Mouse (Mus musculus) heart, embryonic 11.5 days (tissue): ENCODE measurements around the gene Olfr1000. TPM values are rescaled to one million over a fixed set of nuclear protein-coding genes. Genes with fewer than 3 reads are reported as not detected.
"Not testable (repeated sequence)": the region's sequence is repeated elsewhere in the genome, so short reads cannot be mapped to it uniquely, and the experiment has no call there.

ENCODE experiments used
- ATAC-seq: fragments of 200-750 bp; cut with Nextera tagmentation; replicated peaks from 2 replicates; pipeline ENCODE4 v1.8.0; 2017; ENCODE audit warnings: moderate library complexity; ENCODE audit not compliant: insufficient number of reproducible peaks, low FRiP score, low TSS enrichment
- H3K27ac ChIP-seq: fragments of 300-500 bp; sonication (generic); 2 replicates; pipeline ENCODE4 v1.5.1; 2014; ENCODE audit warnings: mild to moderate bottlenecking, low read depth, low read length
- H3K27me3 ChIP-seq: fragments of 300-500 bp; sonication (generic); 2 replicates; pipeline ENCODE4 v1.6.1; 2014; ENCODE audit warnings: mild to moderate bottlenecking, low read length, mixed read lengths; ENCODE audit not compliant: control insufficient read depth, insufficient read depth
- H3K36me3 ChIP-seq: fragments of 300-500 bp; sonication (generic); 2 replicates; pipeline ENCODE4 v1.6.1; 2014; ENCODE audit warnings: mild to moderate bottlenecking, low read length, moderate library complexity, mixed read lengths; ENCODE audit not compliant: control insufficient read depth, insufficient read depth
- H3K4me1 ChIP-seq: fragments of 300-500 bp; sonication (generic); 2 replicates; pipeline ENCODE4 v1.6.1; 2014; ENCODE audit warnings: low read length; ENCODE audit not compliant: control insufficient read depth, insufficient read depth
- H3K4me2 ChIP-seq: fragments of 300-500 bp; sonication (generic); 2 replicates; pipeline ENCODE4 v1.6.1; 2014; ENCODE audit warnings: mild to moderate bottlenecking, moderate library complexity
- H3K4me3 ChIP-seq: fragments of 300-500 bp; sonication (generic); 2 replicates; pipeline ENCODE4 v1.5.1; 2014; ENCODE audit warnings: low read depth, low read length
- H3K9ac ChIP-seq: fragments of 300-500 bp; sonication (generic); 2 replicates; pipeline ENCODE4 v1.6.1; 2014; ENCODE audit warnings: mild to moderate bottlenecking, low read depth, low read length, moderate library complexity
- H3K9me3 ChIP-seq: fragments of 300-500 bp; sonication (generic); replicated peaks from 2 replicates; pipeline ENCODE4 v1.6.1; 2016; ENCODE audit warnings: low read length; ENCODE audit not compliant: control insufficient read depth
- WGBS: fragments of 180-500 bp; shearing (Covaris S2); extraction: QIAGEN DNeasy Blood & Tissue Kit; methylation state at CpG from one replicate; pipeline ENCODE4 v1.1.7; 2014; ENCODE audit not compliant: insufficient replicate concordance; 5-methylcytosine and 5-hydroxymethylcytosine counted together
- polyA plus RNA-seq: library from polyadenylated mRNA; unstranded; fragments of >200 nt; fragmentation: Nextera tagmentation; extraction: Ambion mirVana; gene quantifications from 2 replicates; pipeline ENCODE4 v1.2.1, GENCODE M21; 2014

Olfr1000 gene
- polyA plus RNA-seq, result not detected in 2 replicates

DNA sequence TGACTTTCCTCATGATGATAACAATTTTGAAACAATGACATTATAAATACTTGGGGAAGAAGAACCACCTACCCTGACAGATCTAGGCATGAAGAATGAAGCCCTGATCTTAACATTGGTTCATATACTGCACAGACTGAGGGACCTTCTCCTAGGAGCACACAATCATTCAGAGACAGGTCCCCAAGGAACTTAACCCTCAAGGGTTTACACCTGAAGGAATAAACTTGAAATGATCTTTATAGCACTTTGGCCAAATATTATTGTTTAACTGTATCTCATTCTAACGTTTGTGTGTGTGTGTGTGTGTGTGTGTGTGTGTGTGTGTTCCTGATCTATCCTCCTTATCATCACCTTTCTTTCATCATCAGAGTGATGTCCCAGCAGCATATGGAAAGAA is at the start of gene Olfr1000:
Gene Olfr1000, minus strand, starts transcription at position 101 of the 400 bp plus-strand sequence.
- 44% methylated on average over 1 of the region's 1 CpGs for WGBS
- H3K27ac ChIP-seq, result no peak within 1 kb of the TSS
- no peaks in the 10 kb centered on the region for H3K9me3 ChIP-seq
- H3K36me3 ChIP-seq, result no peaks in the 10 kb centered on the region
- ATAC-seq, result no peak
- H3K4me1 ChIP-seq, result no peaks in the 10 kb centered on the region
- no peak within 1 kb of the TSS for H3K4me3 ChIP-seq
- H3K4me2 ChIP-seq, result no peak within 1 kb of the TSS
- no peaks in the 10 kb centered on the region for H3K27me3 ChIP-seq
- H3K9ac ChIP-seq, result no peak within 1 kb of the TSS

- WGBS, result 85% methylated on average over 1 of the region's 1 CpGs
- Histone ChIP-seq H3K4me3 (no peak within 1 kb of the TSS), H3K27ac (no peak within 1 kb of the TSS), H3K4me2 (no peak within 1 kb of the TSS), H3K36me3 (no peaks in the 10 kb centered on the region), H3K9me3 (no peaks in the 10 kb centered on the region), H3K27me3 (no peaks in the 10 kb centered on the region), H3K4me1 (no peaks in the 10 kb centered on the region), H3K9ac (no peak within 1 kb of the TSS)
- no peak for ATAC-seq
Observed at GRCm38 (mm10) chr2:85650604-85651003, 38.9 kb upstream of the Olfr1000 start, which contains the start of gene Olfr1002. Olfr1002 (minus strand) TSS chr2:85650704.

- H3K27me3 ChIP-seq, H3K36me3 ChIP-seq, ATAC-seq, H3K4me1 ChIP-seq, H3K27ac ChIP-seq, H3K4me3 ChIP-seq, H3K9me3 ChIP-seq, H3K9ac ChIP-seq, H3K4me2 ChIP-seq: not testable (repeated sequence)
- WGBS, result 67% methylated on average over 2 of the region's 2 CpGs
Observed at GRCm38 (mm10) chr2:85588648-85589047, 23.1 kb downstream of the Olfr1000 start, which contains the start of gene Olfr998. Olfr998 (plus strand) TSS chr2:85588948.

DNA sequence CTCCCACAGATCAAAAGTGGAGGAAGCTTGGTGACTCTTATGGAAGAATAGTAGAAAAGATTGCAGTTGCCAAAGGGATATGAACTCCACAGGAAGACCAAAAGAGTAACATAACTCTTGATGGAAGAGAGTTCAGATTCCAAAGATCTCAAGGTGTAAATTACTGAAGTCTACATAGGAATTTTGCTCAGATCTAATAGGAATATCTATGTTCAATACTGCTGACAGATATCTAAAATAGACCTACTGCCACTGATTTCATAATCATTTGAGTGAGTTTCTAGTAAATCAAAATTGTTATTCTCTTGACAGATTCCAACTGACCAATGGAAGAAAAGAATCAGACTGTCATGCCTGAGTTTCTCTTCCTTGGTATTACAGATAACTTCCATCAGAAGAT is 32.8 kb downstream of the Olfr1000 start, which contains the start of gene Olfr996:
Gene Olfr996, plus strand, starts transcription at position 301 of the 400 bp plus-strand sequence.
- no peak within 1 kb of the TSS for H3K4me3 ChIP-seq
- H3K36me3 ChIP-seq, result no peaks in the 10 kb centered on the region
- H3K27ac ChIP-seq, result no peak within 1 kb of the TSS
- no peaks in the 10 kb centered on the region for H3K4me1 ChIP-seq
- H3K9me3 ChIP-seq, result no peaks in the 10 kb centered on the region
- no peak within 1 kb of the TSS for H3K9ac ChIP-seq
- ATAC-seq, result no peak
- no peaks in the 10 kb centered on the region for H3K27me3 ChIP-seq
- H3K4me2 ChIP-seq, result no peak within 1 kb of the TSS

DNA sequence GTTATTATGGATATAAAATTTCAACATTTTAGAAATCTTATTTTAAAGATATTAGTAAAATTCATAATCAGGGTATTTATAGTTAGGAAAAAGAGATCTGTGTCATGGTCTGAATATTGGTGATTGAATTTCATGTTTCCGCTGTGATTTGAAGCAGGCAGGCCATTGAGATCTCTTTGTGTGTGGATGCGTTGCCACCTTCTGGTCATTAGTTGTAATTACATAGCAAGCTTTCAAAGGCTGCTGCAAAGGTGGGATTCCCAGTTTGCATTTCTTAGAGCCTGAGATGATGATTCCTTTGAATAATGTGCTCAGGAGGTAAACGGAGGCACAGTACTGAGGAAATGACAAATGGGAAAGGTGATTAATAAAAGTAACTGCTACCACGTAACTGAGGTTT is 50.5 kb downstream of the Olfr1000 start:
- 23% methylated on average over 4 of the region's 4 CpGs for WGBS

GRCm38 (mm10) chr2:85560226-85560625 is 51.5 kb downstream of the Olfr1000 start:
- ATAC-seq, result no peak
- Histone ChIP-seq H3K27ac (no peak overlapping the region), H3K27me3 (no peaks in the 10 kb centered on the region), H3K4me3 (no peak overlapping the region), H3K4me1 (no peaks in the 10 kb centered on the region), H3K36me3 (no peaks in the 10 kb centered on the region), H3K9ac (no peak overlapping the region), H3K4me2 (no peak overlapping the region), H3K9me3 (no peaks in the 10 kb centered on the region)
- WGBS, result 52% methylated on average over 4 of the region's 4 CpGs

More for the DNA sequence above, 50.5 kb downstream of the Olfr1000 start:
- H3K9me3 ChIP-seq, result no peaks in the 10 kb centered on the region
- H3K4me1 ChIP-seq, result no peaks in the 10 kb centered on the region
- no peak overlapping the region for H3K4me3 ChIP-seq
- no peak overlapping the region for H3K4me2 ChIP-seq
- no peaks in the 10 kb centered on the region for H3K27me3 ChIP-seq
- no peaks in the 10 kb centered on the region for H3K36me3 ChIP-seq
- no peak overlapping the region for H3K9ac ChIP-seq
- no peak overlapping the region for H3K27ac ChIP-seq
- no peak for ATAC-seq

Other genes with a start within 250 kb of the Olfr1000 start
- not detected in 2 replicates for gene Olfr988, start 248.7 kb downstream of the Olfr1000 start, polyA plus RNA-seq
- not detected in 2 replicates for gene Olfr992, start 202.4 kb downstream of the Olfr1000 start, polyA plus RNA-seq
- not detected in 2 replicates for gene Olfr993, start 197.0 kb downstream of the Olfr1000 start, polyA plus RNA-seq
- not detected in 2 replicates for gene Olfr994, start 175.5 kb downstream of the Olfr1000 start, polyA plus RNA-seq
- not detected in 2 replicates for gene Olfr995, start 168.3 kb downstream of the Olfr1000 start, polyA plus RNA-seq
- not detected in 2 replicates for gene 4833423E24Rik, start 92.9 kb downstream of the Olfr1000 start, polyA plus RNA-seq
- not detected in 2 replicates for gene Olfr996, start 32.7 kb downstream of the Olfr1000 start, polyA plus RNA-seq
- gene Olfr998, start 23.0 kb downstream of the Olfr1000 start, polyA plus RNA-seq, result not detected in 2 replicates
- not detected in 2 replicates for gene Olfr1002, start 38.8 kb upstream of the Olfr1000 start, polyA plus RNA-seq
- not detected in 2 replicates for gene Olfr154, start 52.6 kb upstream of the Olfr1000 start, polyA plus RNA-seq
- not detected in 2 replicates for gene Olfr1006, start 66.9 kb upstream of the Olfr1000 start, polyA plus RNA-seq
- gene Olfr1008, start 77.5 kb upstream of the Olfr1000 start, polyA plus RNA-seq, result not detected in 2 replicates
- gene Olfr1009, start 103.5 kb upstream of the Olfr1000 start, polyA plus RNA-seq, result not detected in 2 replicates
- gene Olfr1012, start 150.9 kb upstream of the Olfr1000 start, polyA plus RNA-seq, result not detected in 2 replicates
- gene Olfr1013, start 155.2 kb upstream of the Olfr1000 start, polyA plus RNA-seq, result not detected in 2 replicates
- gene Olfr1014, start 160.8 kb upstream of the Olfr1000 start, polyA plus RNA-seq, result not detected in 2 replicates
- not detected in 2 replicates for gene Olfr1015, start 170.1 kb upstream of the Olfr1000 start, polyA plus RNA-seq
- gene Olfr1016, start 190.6 kb upstream of the Olfr1000 start, polyA plus RNA-seq, result not detected in 2 replicates
- not detected in 2 replicates for gene Olfr1018, start 206.6 kb upstream of the Olfr1000 start, polyA plus RNA-seq
- not detected in 2 replicates for gene Olfr1019, start 233.6 kb upstream of the Olfr1000 start, polyA plus RNA-seq
- not detected in 2 replicates for gene Olfr1020, start 235.1 kb upstream of the Olfr1000 start, polyA plus RNA-seq